Mouse (Mus musculus): ENCODE measurements around the gene Btbd11.
"Not testable (repeated sequence)": the region's sequence is repeated elsewhere in the genome, so short reads cannot be mapped to it uniquely, and the experiment has no call there.

Btbd11 gene

GRCm38 (mm10) chr10:85694429-85694828 is 307.8 kb downstream of the Btbd11 start:
- DNase-seq: not testable (repeated sequence)

GRCm38 (mm10) chr10:85699721-85700120 is 313.1 kb downstream of the Btbd11 start:
- no peak for DNase-seq

- not testable (repeated sequence) for DNase-seq
These were observed 323.2 kb downstream of the Btbd11 start for GRCm38 (mm10) chr10:85709790-85710189.
